Mouse (Mus musculus): Measurements from ENCODE around the gene Olfr297. TPM values are rescaled to one million over a fixed set of nuclear protein-coding genes. Genes with fewer than 3 reads are reported as not detected.

Olfr297 gene
- polyA plus RNA-seq (2014; fragmentation: Illumina TruSeq; extraction: RNeasy Lipid Tissue Mini Kit (QIAGEN cat#74804); ENCODE audit: low replicate concordance), result not detected

DNA sequence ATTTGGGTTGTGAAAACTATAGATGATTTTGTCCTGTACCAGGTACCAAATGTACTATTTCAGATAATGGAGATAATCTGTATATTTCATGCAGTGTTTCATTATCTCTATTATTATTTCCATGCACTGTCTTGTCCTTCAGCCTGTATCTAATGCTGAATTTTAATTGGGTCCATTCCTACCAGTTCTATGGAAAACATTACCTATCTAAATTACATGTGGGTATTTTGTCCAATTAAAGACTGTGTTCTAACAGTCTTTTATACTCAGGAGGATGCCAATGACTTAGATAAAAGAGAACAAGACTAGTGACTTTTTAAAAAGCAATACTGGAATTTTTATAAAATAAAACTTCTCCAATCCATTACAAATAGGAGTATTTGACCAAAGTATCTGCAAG is at the start of gene Olfr297:
Gene Olfr297, plus strand, starts transcription at position 301 of the 400 bp plus-strand sequence.

DNA sequence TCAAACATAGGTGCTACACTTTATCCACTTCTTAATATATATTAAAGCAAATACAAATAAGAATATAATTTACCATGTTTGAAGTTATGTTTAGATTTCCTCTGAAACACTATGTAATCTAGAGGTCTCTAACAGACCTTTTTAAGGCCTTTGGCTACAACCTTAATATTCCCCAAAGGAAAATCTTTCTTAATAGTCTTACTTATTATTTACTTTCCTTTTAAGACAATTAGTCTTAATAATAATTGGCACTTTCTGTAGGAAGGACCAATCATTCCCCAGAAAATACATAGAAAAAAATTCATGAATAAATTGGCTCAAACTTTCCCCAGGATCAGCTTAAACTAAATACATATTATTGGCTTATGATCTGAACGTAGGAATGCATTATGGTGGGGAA is 27.4 kb upstream of the Olfr297 start, which contains the start of gene Olfr298:
Gene Olfr298, minus strand, starts transcription at position 101 of the 400 bp plus-strand sequence.

Other genes starting within 250 kb of the Olfr297 start
- gene Olfr310, start 242.8 kb upstream of the Olfr297 start, polyA plus RNA-seq (2014; fragmentation: Illumina TruSeq; extraction: RNeasy Lipid Tissue Mini Kit (QIAGEN cat#74804); ENCODE audit: low replicate concordance), result not detected
- gene Olfr309, start 206.3 kb upstream of the Olfr297 start, polyA plus RNA-seq (2014; fragmentation: Illumina TruSeq; extraction: RNeasy Lipid Tissue Mini Kit (QIAGEN cat#74804); ENCODE audit: low replicate concordance), result not detected
- not detected for gene Olfr308, start 194.3 kb upstream of the Olfr297 start, polyA plus RNA-seq (2014; fragmentation: Illumina TruSeq; extraction: RNeasy Lipid Tissue Mini Kit (QIAGEN cat#74804); ENCODE audit: low replicate concordance)
- not detected for gene Olfr307, start 182.4 kb upstream of the Olfr297 start, polyA plus RNA-seq (2014; fragmentation: Illumina TruSeq; extraction: RNeasy Lipid Tissue Mini Kit (QIAGEN cat#74804); ENCODE audit: low replicate concordance)
- gene Olfr305, start 153.0 kb upstream of the Olfr297 start, polyA plus RNA-seq (2014; fragmentation: Illumina TruSeq; extraction: RNeasy Lipid Tissue Mini Kit (QIAGEN cat#74804); ENCODE audit: low replicate concordance), result not detected
- not detected for gene Olfr304, start 133.3 kb upstream of the Olfr297 start, polyA plus RNA-seq (2014; fragmentation: Illumina TruSeq; extraction: RNeasy Lipid Tissue Mini Kit (QIAGEN cat#74804); ENCODE audit: low replicate concordance)
- not detected for gene Olfr303, start 122.2 kb upstream of the Olfr297 start, polyA plus RNA-seq (2014; fragmentation: Illumina TruSeq; extraction: RNeasy Lipid Tissue Mini Kit (QIAGEN cat#74804); ENCODE audit: low replicate concordance)
- gene Olfr301, start 116.1 kb upstream of the Olfr297 start, polyA plus RNA-seq (2014; fragmentation: Illumina TruSeq; extraction: RNeasy Lipid Tissue Mini Kit (QIAGEN cat#74804); ENCODE audit: low replicate concordance), result not detected
- not detected for gene Olfr299, start 60.0 kb upstream of the Olfr297 start, polyA plus RNA-seq (2014; fragmentation: Illumina TruSeq; extraction: RNeasy Lipid Tissue Mini Kit (QIAGEN cat#74804); ENCODE audit: low replicate concordance)
- gene Olfr298, start 27.5 kb upstream of the Olfr297 start, polyA plus RNA-seq (2014; fragmentation: Illumina TruSeq; extraction: RNeasy Lipid Tissue Mini Kit (QIAGEN cat#74804); ENCODE audit: low replicate concordance), result not detected
- not detected for gene Olfr295, start 63.9 kb downstream of the Olfr297 start, polyA plus RNA-seq (2014; fragmentation: Illumina TruSeq; extraction: RNeasy Lipid Tissue Mini Kit (QIAGEN cat#74804); ENCODE audit: low replicate concordance)
- not detected for gene Olfr294, start 96.7 kb downstream of the Olfr297 start, polyA plus RNA-seq (2014; fragmentation: Illumina TruSeq; extraction: RNeasy Lipid Tissue Mini Kit (QIAGEN cat#74804); ENCODE audit: low replicate concordance)
- gene Olfr293, start 129.1 kb downstream of the Olfr297 start, polyA plus RNA-seq (2014; fragmentation: Illumina TruSeq; extraction: RNeasy Lipid Tissue Mini Kit (QIAGEN cat#74804); ENCODE audit: low replicate concordance), result not detected
- not detected for gene Olfr292, start 168.4 kb downstream of the Olfr297 start, polyA plus RNA-seq (2014; fragmentation: Illumina TruSeq; extraction: RNeasy Lipid Tissue Mini Kit (QIAGEN cat#74804); ENCODE audit: low replicate concordance)

Measured in small intestine, adult 10 weeks (tissue).